Mouse (Mus musculus) yolk sac, embryonic 10.5 days (tissue): ENCODE measurements around the gene Gm3696.
A peak's percentile ranks its signal among the peaks of the same experiment; 100 is the strongest.
"Not testable (repeated sequence)": the region's sequence is repeated elsewhere in the genome, so short reads cannot be mapped to it uniquely, and the experiment has no call there.

Experiments
- DNase-seq: peaks from one replicate; pipeline ENCODE4 v3.0.0-alpha.2; 2017; ENCODE audit warnings: low spot score

The Gm3696 gene

GRCm38 (mm10) chr14:7100521-7100920 lies at the start of gene Gm3696:
Gm3696 (minus strand) TSS chr14:7100621.
- not testable (repeated sequence) for DNase-seq

DNA sequence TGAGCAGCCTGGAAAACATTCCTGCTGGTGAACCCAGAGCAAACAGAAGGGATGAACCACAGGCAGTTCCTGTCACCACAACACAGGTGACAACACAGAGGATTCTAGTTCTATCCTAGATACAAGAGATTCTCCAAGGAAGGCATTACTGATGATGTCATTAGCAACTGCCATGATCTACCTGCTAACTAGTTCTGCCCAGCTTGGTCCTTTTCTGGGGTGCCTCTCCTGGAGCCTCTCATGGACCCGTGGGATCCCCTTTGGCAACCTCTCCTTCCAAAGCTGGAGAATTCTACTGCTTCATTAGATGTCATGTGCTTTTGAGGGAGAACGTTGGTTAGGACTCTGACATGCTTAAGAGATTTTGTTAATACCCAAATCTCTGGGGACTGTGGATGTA lies 24.9 kb upstream of the Gm3696 start, which contains the start of gene Gm6676:
TSS of gene Gm6676 (minus strand) at position 101 of the 400 bp plus-strand sequence.
- not testable (repeated sequence) for DNase-seq

DNA sequence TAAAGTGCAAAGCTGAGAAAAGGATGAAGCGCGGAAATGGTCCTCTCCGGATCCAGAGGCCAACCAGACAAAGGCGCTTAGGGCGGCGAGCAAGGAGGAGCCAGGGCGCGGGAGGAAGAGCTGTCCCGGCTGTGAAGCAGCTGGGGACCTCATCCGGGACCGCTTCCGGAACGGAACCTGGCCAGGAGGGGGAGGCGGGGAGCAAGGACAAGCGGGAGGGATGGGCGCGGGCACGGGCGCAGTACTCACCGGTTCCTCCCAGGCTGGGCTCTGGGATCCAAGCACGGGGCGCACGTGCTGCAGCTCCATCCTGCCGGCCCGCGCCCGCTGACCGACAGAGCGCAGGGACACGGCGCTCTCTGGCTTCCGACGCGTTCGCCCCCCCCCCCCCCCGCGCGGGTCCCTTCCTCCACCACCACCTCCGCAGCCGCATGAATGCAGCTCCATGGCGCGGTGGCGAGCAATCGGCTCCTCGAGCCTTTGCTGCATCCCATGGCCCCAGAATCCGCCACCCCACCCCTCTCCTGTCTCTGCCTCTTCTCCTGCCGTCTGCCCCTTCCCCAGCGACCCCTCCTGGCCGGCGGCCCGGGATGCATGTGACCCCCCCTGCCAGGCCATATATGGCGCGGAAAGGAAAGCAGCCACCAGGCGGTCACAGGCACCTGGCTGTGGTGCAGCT lies 4.8 kb upstream of the Gm3696 start:
- DNase-seq = peak; percentile 11

GRCm38 (mm10) chr14:7044870-7045269 lies 55.6 kb downstream of the Gm3696 start, which contains the start of gene Gm3685:
Gm3685 (minus strand) TSS chr14:7044970.
- DNase-seq = not testable (repeated sequence)
